8 mouse cellular contexts compared by ENCODE assay signal in genomic region chr2:127247592-127248333, GRCm38 (mm10). TPM values are rescaled to one million over a fixed set of nuclear protein-coding genes. Genes with fewer than 3 reads are reported as not detected.
DNase-seq lines count a peak whose midpoint lies in the region; ATAC-seq and TF ChIP-seq lines count a peak whose summit lies in the region.

Gene Ciao1, minus strand, starts transcription at chr2:127247816.
Gene Tmem127, plus strand, starts transcription at chr2:127247908.

- TF ChIP-seq POLR2A in cortical plate, adult 2 months (IDR thresholded peaks at IDR 0.05; ENCODE audit: extremely low read depth, insufficient read depth, low read length), result peak; percentile 68

- no peaks in the 10 kb centered on the region for H3K27me3 ChIP-seq in megakaryocyte, embryonic 14.5 days (replicated peaks)

- peak; percentile 97 to 98 for DNase-seq in gastrocnemius, adult 8-10 months (ENCODE audit: low spot score in 2 of 2)
- peak; percentile 91 for DNase-seq in hindlimb bud, embryonic 11.5 days (ENCODE audit: extremely low spot score, low read depth, low spot score)
- DNase-seq in left cerebral cortex, adult 8-10 months (ENCODE audit: low spot score in 2 of 2), result peak; percentile 90 to 98
- DNase-seq in right cerebral cortex, postnatal 10 days (ENCODE audit: low spot score in 2 of 2), result peak; percentile 99
- peak; percentile 90 for DNase-seq in urinary bladder, postnatal 25 days (ENCODE audit: low spot score)

- H3K27ac ChIP-seq in cortical plate, adult 2 months (ENCODE audit: insufficient read depth, low read length), result 0 out of 2 replicates have a peak within 1 kb of the TSS, but pooled peaks have one; percentile 22

- TF ChIP-seq CTCF in cortical plate, adult 2 months (IDR thresholded peaks at IDR 0.05; ENCODE audit: extremely low read depth, insufficient read depth, low read length), result no peak

- peak; percentile 99 for ATAC-seq in activated CD4-positive, CD25-positive, alpha-beta regulatory T cell, adult 4 months

- H3K9me3 ChIP-seq in megakaryocyte, embryonic 14.5 days, result no peaks in the 10 kb centered on the region

- peaks cover 67% of the 10 kb centered on the region for H3K36me3 ChIP-seq in megakaryocyte, embryonic 14.5 days (replicated peaks; ENCODE audit: low read length)

- H3K4me3 ChIP-seq in cortical plate, adult 2 months (ENCODE audit: insufficient read depth, low read length), result peak within 1 kb of the TSS; percentile 72
- H3K4me3 ChIP-seq in megakaryocyte, embryonic 14.5 days (replicated peaks), result peak within 1 kb of the TSS; percentile 100

- peaks cover 4% of the 10 kb centered on the region for H3K4me1 ChIP-seq in cortical plate, adult 2 months (ENCODE audit: control insufficient read depth, insufficient read depth, low read length)
- H3K4me1 ChIP-seq in megakaryocyte, embryonic 14.5 days, result peaks cover 50% of the 10 kb centered on the region

RNA-seq across cellular contexts. Expression of gene Ciao1, which starts in this region (rescaled TPM):
- 10 to 100 TPM; 33.0 to 49.2 TPM for polyA plus RNA-seq in activated CD4-positive, CD25-positive, alpha-beta regulatory T cell, adult 4 months (2017; shearing (Covaris generic))
- polyA plus RNA-seq in cortical plate, adult 2 months (2012; rRNA removed), result 72.2 and 79.1 TPM in 2 replicates
- 10 to 100 TPM; 48.9 to 57.8 (median 54.9) TPM for total RNA-seq in gastrocnemius, adult 8-10 months (2022)
- total RNA-seq in left cerebral cortex, adult 8-10 months (2022), result 10 to 100 TPM; 75.5 to 84.2 (median 81.0) TPM
- polyA plus RNA-seq in megakaryocyte, embryonic 14.5 days (2012; ENCODE audit: insufficient read depth, low replicate concordance), result 12.4 TPM in 1 of 2 replicates, not detected in the other

RNA-seq across cellular contexts. Expression of gene Tmem127, which starts in this region (rescaled TPM):
- polyA plus RNA-seq in activated CD4-positive, CD25-positive, alpha-beta regulatory T cell, adult 4 months (2017; shearing (Covaris generic)), result 10 to 100 TPM; 50.2 to 63.5 TPM
- polyA plus RNA-seq in cortical plate, adult 2 months (2012; rRNA removed), result 65.2 and 70.5 TPM in 2 replicates
- total RNA-seq in gastrocnemius, adult 8-10 months (2022), result 10 to 100 TPM; 21.1 to 27.7 (median 25.2) TPM
- 10 to 100 TPM; 71.7 to 82.1 (median 77.1) TPM for total RNA-seq in left cerebral cortex, adult 8-10 months (2022)
- 11.3 and 45.4 TPM in 2 replicates for polyA plus RNA-seq in megakaryocyte, embryonic 14.5 days (2012; ENCODE audit: insufficient read depth, low replicate concordance)

Comparison
In these comparisons a context has a peak if more than half of its experiments do, and no peak if none do; other contexts are left out.
1. Peak in every context shown above with its lines: DNase-seq, ATAC-seq, H3K4me3 ChIP-seq and H3K27ac ChIP-seq.